Mouse (Mus musculus): ENCODE data around the gene Cdkal1.

DNA sequence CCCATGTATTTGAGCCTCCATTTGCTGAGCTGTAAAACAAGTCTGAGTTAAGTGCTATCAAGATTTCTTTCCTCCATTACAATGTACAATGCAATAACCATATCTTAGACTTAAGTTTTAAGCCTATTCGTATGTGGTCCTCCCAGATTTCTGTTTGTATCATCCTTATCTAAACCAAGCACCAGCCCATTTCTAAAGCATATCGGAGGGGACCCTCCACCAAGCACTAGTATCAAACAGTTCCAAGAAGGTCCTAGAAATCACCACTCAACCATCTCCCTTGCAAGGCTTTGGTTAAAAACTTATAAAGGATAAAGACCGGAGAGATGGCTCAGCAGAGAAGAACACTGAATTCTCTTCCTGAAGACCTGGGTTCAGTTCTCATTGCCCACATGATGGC is 47.1 kb downstream of the Cdkal1 start:
- TF ChIP-seq CTCF (IDR thresholded peaks at IDR 0.05; ENCODE audit: control insufficient read depth, insufficient read depth, insufficient read length) (no peak), MYOG (IDR thresholded peaks at IDR 0.05; ENCODE audit: control insufficient read depth, extremely low read depth, insufficient read length) (no peak), MAX (IDR thresholded peaks at IDR 0.05) (no peak), FOSL1 (IDR thresholded peaks at IDR 0.05; ENCODE audit: insufficient read depth, low read length, poor library complexity, severe bottlenecking) (no peak), USF1 (IDR thresholded peaks at IDR 0.05; ENCODE audit: low read depth) (no peak)
